In genomic region chr19:53676228-53676627, GRCm38 (mm10) we compare ENCODE assay signal across 8 mouse cellular contexts. TPM values are rescaled to one million over a fixed set of nuclear protein-coding genes. Genes with fewer than 3 reads are reported as not detected.
DNase-seq lines count a peak whose midpoint lies in the region; ATAC-seq and TF ChIP-seq lines count a peak whose summit lies in the region.

No protein-coding gene starts in this region.

- TF ChIP-seq POLR2A in kidney, adult 2 months (IDR thresholded peaks at IDR 0.05; ENCODE audit: low read depth, low read length), result no peak

- H3K4me1 ChIP-seq in kidney, adult 2 months (ENCODE audit: control insufficient read depth, insufficient read depth, low read length), result no peaks in the 10 kb centered on the region
- H3K4me1 ChIP-seq in embryonic facial prominence, embryonic 10.5 days, result peaks cover 30% of the 10 kb centered on the region
- peaks cover 19% of the 10 kb centered on the region for H3K4me1 ChIP-seq in hindbrain, embryonic 15.5 days (replicated peaks)

- H3K4me2 ChIP-seq in hindbrain, embryonic 15.5 days, result peak overlapping the region; percentile 98

- H3K36me3 ChIP-seq in kidney, adult 2 months (ENCODE audit: control insufficient read depth, insufficient read depth, low read length), result no peaks in the 10 kb centered on the region
- no peaks in the 10 kb centered on the region for H3K36me3 ChIP-seq in embryonic facial prominence, embryonic 10.5 days (replicated peaks)
- no peaks in the 10 kb centered on the region for H3K36me3 ChIP-seq in hindbrain, embryonic 15.5 days

- H3K9me3 ChIP-seq in embryonic facial prominence, embryonic 10.5 days, result no peaks in the 10 kb centered on the region
- no peaks in the 10 kb centered on the region for H3K9me3 ChIP-seq in hindbrain, embryonic 15.5 days

- TF ChIP-seq CTCF in kidney, adult 2 months (conservative IDR thresholded peaks at IDR 0.05; ENCODE audit: insufficient read depth, insufficient read length, low read depth, low read length), result no peak

- WGBS in kidney, adult 2 months, result 5% methylated on average over 26 of the region's 26 CpGs
- WGBS in embryonic facial prominence, embryonic 10.5 days, result 2% methylated on average over 26 of the region's 26 CpGs
- under 1% methylated on average over 26 of the region's 26 CpGs for WGBS in hindbrain, embryonic 15.5 days

- H3K9ac ChIP-seq in hindbrain, embryonic 15.5 days, result peak overlapping the region; percentile 38; the same call in 1 of the 2 replicates

- DNase-seq in kidney, adult 2 months, result peak; percentile 6
- no peak for DNase-seq in kidney, adult 18-20 months
- peak; percentile 52 for DNase-seq in embryonic facial prominence, embryonic 10.5 days (ENCODE audit: low spot score)
- peak; percentile 53 for DNase-seq in neural tube, embryonic 10.5 days (ENCODE audit: extremely low spot score, low spot score)
- DNase-seq in adrenal gland, postnatal 4 days (ENCODE audit: low spot score in 2 of 2), result no peak
- no peak for DNase-seq in frontal cortex, postnatal 25 days (ENCODE audit: low spot score in 2 of 2)

- H3K27ac ChIP-seq in kidney, adult 2 months (ENCODE audit: insufficient read depth, low read depth, low read length), result no peak overlapping the region
- no peak overlapping the region for H3K27ac ChIP-seq in embryonic facial prominence, embryonic 10.5 days (replicated peaks)
- no peak overlapping the region for H3K27ac ChIP-seq in hindbrain, embryonic 15.5 days (replicated peaks)

- 0 out of 2 replicates have a peak, but pooled peaks have one; percentile 19 for ATAC-seq in hindbrain, embryonic 15.5 days (ENCODE audit: low FRiP score, low read depth)
- no peak for ATAC-seq in cerebellum, adult (ENCODE audit: insufficient number of reproducible peaks, low FRiP score, low TSS enrichment)

- H3K4me3 ChIP-seq in kidney, adult 2 months (ENCODE audit: insufficient read depth, low read depth, low read length), result no peak overlapping the region
- H3K4me3 ChIP-seq in embryonic facial prominence, embryonic 10.5 days, result peak overlapping the region; percentile 83
- H3K4me3 ChIP-seq in hindbrain, embryonic 15.5 days, result peak overlapping the region; percentile 70

- peaks cover 11% of the 10 kb centered on the region; the same call in 1 of the 2 replicates for H3K27me3 ChIP-seq in kidney, adult 2 months (replicated peaks; ENCODE audit: control insufficient read depth, insufficient read depth, low read length)
- peaks cover 86% of the 10 kb centered on the region for H3K27me3 ChIP-seq in embryonic facial prominence, embryonic 10.5 days (replicated peaks; ENCODE audit: low read depth, poor library complexity, severe bottlenecking)
- peaks cover 46% of the 10 kb centered on the region for H3K27me3 ChIP-seq in hindbrain, embryonic 15.5 days

RNA-seq across cellular contexts. Expression of gene Rbm20, which starts 0.9 kb away (rescaled TPM):
- 4.3 and 4.5 TPM in 2 replicates for polyA plus RNA-seq in kidney, adult 2 months (2012; rRNA removed)
- 0.87 and 1.2 TPM in 2 replicates for polyA plus RNA-seq in embryonic facial prominence, embryonic 10.5 days (2016; fragmentation: Nextera tagmentation; extraction: Ambion mirVana)
- 0.71 and 0.80 TPM in 2 replicates for polyA plus RNA-seq in hindbrain, embryonic 15.5 days (2015; fragmentation: Nextera tagmentation; extraction: Ambion mirVana)
- 1 to 10 TPM; 2.7 to 4.0 TPM for total RNA-seq in adrenal gland, postnatal 4 days (2021)

Comparison
In these comparisons a context has a peak if more than half of its experiments do, and no peak if none do; other contexts are left out.
1. DNase-seq: peak in kidney, adult 2 months (single experiment), embryonic facial prominence, embryonic 10.5 days (single experiment) and neural tube, embryonic 10.5 days (single experiment); none in kidney, adult 18-20 months (single experiment), adrenal gland, postnatal 4 days (0 of 2) and frontal cortex, postnatal 25 days (0 of 2).